Comparison of ENCODE assay signal across 1 mouse cellular context in the genomic region with DNA sequence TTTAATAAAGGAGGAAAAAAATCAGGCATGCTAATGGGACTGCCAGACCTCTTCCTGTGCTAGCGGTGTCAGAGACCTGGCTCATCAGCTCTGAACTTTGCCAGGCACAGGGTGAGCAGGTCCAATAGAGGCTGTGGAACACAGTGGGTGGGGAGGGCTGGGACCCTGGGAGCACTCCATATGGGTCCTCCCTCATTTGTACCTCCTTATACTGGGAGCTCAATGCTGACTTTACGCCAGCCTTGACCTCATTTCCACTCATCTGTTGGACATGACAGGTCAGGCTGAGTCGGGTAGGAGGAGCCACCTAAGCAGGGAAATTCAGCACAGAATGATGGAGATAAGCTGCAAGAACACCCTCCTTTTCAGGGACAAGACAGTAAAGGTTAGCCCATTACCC.
TF ChIP-seq lines count a peak whose summit lies in the region.

No protein-coding gene starts in this region.

TF ChIP-seq in MEL, 35 proteins besides CTCF, POLR2A, EP300 and RAD21:
- TF ChIP-seq MEF2A (IDR thresholded peaks at IDR 0.05; ENCODE audit: extremely low read depth, insufficient replicate concordance, low read depth, low read length, poor library complexity, severe bottlenecking): no peak
- no peak for TF ChIP-seq TCF12 (IDR thresholded peaks at IDR 0.05; ENCODE audit: low read depth, low read length)
- no peak for TF ChIP-seq POLR2AphosphoS5 (IDR thresholded peaks at IDR 0.05; ENCODE audit: borderline replicate concordance, low read depth, low read length)
- no peak for TF ChIP-seq ETS1 (IDR thresholded peaks at IDR 0.05; ENCODE audit: low read depth, low read length)
- TF ChIP-seq E2F4 (IDR thresholded peaks at IDR 0.05; ENCODE audit: borderline replicate concordance, low read depth, low read length): no peak
- no peak for TF ChIP-seq RCOR1 (IDR thresholded peaks at IDR 0.05; ENCODE audit: low read depth, low read length)
- TF ChIP-seq MAZ (IDR thresholded peaks at IDR 0.05; ENCODE audit: low read depth, low read length): no peak
- TF ChIP-seq TAL1 (IDR thresholded peaks at IDR 0.05; ENCODE audit: low read length): no peak
- no peak for TF ChIP-seq KAT2A (conservative IDR thresholded peaks at IDR 0.05; ENCODE audit: low read depth, low read length)
